Mouse (Mus musculus) embryonic stem cell, embryonic (primary cell): Measurements from ENCODE around the gene Ylpm1.

Experiments
- CTCF ChIA-PET, 4 experiments: fragments of 300-600 bp in 2 of 4; fragments of 350-600 bp in 2 of 4; sonication (Branson Sonifier 250); formaldehyde crosslinking; loops; one replicate each; lab custom pipeline; 2022; ENCODE audit warnings: inconsistent platforms in 2 of 4; lab: Charles Lee
- POLR2A ChIA-PET, 4 experiments: fragments of 300-600 bp in 2 of 4; fragments of 350-600 bp in 2 of 4; sonication (Branson Sonifier 250); formaldehyde crosslinking; loops; one replicate each; lab custom pipeline; 2022; ENCODE audit warnings: antibody characterized with exemption in 4 of 4, inconsistent platforms in 1 of 4; lab: Charles Lee

The Ylpm1 gene

DNA sequence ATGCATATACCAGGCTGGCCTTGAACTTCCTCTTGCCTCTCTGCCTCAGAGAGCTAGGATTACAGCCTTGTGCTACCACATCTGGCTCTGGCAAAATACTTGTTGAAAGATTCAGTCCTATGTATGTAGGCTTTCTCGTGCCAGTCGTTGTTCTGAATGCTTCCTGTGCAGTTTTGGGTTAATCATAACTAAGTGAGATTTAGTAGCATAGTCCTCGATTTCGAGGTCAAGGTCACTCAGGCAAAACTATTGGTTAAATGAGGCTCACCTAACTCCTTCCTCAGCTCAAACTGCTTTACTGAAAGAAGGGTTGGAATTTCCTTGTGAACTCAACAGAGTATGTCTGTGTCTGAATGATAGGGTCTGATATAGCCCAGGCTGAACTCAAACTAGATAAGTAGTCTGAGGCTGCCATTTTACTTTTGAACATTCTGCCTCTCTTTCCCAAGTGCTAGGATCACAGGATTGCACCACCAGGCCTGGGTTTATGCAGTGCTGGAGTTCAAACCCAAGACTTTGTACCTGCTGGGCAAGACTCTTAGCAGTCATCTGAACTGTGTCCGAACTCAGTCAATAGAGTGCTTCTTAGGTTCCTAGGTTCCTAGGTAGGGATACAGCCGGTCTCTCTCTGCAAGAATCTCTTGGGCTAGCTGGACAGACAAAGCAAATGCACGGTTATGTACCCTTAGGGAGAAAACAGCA is 116.6 kb downstream of the Ylpm1 start:
- ChIA-PET CTCF (interaction anchor here in 1 of 4 experiments (1.0 kb wide), 1 partner anchor 193 kb away, joined by 3 read pairs; no protein-coding TSS in a partner anchor), POLR2A (interaction anchor here in 1 of 4 experiments (0.9 to 1.3 kb wide), 2 partner anchors 18 to 340 kb away, joined by 3 read pairs; partner anchors contain the start of genes Isca2 and Npc2)

DNA sequence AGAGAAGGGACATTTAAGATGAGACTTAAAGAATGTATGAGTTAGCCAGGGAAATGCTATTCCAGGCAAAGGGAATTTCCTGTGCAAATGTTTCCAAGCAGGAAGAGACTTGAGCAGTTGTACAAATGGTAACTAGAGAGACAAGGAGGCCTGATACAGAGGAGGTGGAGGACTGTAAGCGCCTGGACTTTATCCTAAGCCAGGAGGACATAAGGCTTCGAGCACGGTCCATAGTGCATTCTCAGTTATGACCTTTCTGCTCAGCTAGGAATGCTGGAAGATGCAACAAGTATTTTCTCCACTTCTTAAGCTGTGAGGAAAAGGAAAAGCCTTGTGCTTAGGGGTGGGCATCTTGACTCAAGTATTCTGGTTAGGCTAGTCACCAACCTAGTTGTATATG is 117.2 kb downstream of the Ylpm1 start:
- ChIA-PET CTCF (no interaction called here), POLR2A (no interaction called here)

- ChIA-PET CTCF (interaction anchor here in 2 of 4 experiments (0.6 kb wide), 2 partner anchors 22 to 1405 kb away, joined by 3 read pairs; no protein-coding TSS in a partner anchor), POLR2A (interaction anchor here in 2 of 4 experiments (0.6 to 1.0 kb wide), 4 partner anchors 8 to 721 kb away, joined by 3 to 5 read pairs (median 4); no protein-coding TSS in a partner anchor)
These were observed 117.8 kb downstream of the Ylpm1 start for GRCm38 (mm10) chr12:85113917-85114316.

DNA sequence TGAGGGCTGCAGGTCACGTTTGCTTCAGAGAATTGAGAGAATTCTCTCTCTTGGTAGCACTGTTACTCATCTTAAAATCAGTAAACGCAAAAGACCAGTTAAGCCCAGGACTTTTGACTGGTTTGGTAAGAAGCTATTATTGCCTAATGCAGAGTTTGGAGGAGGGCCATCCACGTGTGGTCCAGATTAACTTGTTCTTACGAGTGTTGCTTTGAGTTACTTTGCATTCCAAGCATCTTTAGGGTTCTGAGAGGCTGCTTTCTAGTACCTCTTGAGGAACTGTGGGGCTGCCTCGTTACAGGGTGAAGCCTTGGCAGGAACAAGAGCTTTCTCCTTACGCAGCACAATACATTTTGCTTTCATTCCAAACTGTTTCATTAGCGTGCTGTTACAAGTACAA is 119.6 kb downstream of the Ylpm1 start:
- ChIA-PET POLR2A (interaction anchor here in 1 of 4 experiments (0.8 to 1.4 kb wide), 2 partner anchors 24 to 34 kb away, joined by 3 read pairs; no protein-coding TSS in a partner anchor), CTCF (no interaction called here)
